Mouse (Mus musculus): ENCODE measurements around the gene Tuba1a.
A peak's percentile ranks its signal among the peaks of the same experiment; 100 is the strongest.
"Not testable (repeated sequence)": the region's sequence is repeated elsewhere in the genome, so short reads cannot be mapped to it uniquely, and the experiment has no call there.

Gene Tuba1a

GRCm38 (mm10) chr15:98956000-98956399 lies 2.5 kb upstream of the Tuba1a start:
- no peak for DNase-seq (ENCODE audit: extremely low spot score, low spot score)

GRCm38 (mm10) chr15:98955324-98955723 lies 1.8 kb upstream of the Tuba1a start:
- DNase-seq (ENCODE audit: extremely low spot score, low spot score): no peak

- DNase-seq (ENCODE audit: extremely low spot score, low spot score): peak; percentile 65
These were observed 1.1 kb upstream of the Tuba1a start for GRCm38 (mm10) chr15:98954425-98955253.

- no peak for DNase-seq (ENCODE audit: extremely low spot score, low spot score)
These were observed 627 bp downstream of the Tuba1a start for GRCm38 (mm10) chr15:98952751-98953400.

GRCm38 (mm10) chr15:98952063-98952455 lies 1.4 kb downstream of the Tuba1a start:
- peak; percentile 41 for DNase-seq (ENCODE audit: extremely low spot score, low spot score)

GRCm38 (mm10) chr15:98951122-98952062 lies 2.1 kb downstream of the Tuba1a start:
- not testable (repeated sequence) for DNase-seq (ENCODE audit: extremely low spot score, low spot score)

- DNase-seq (ENCODE audit: extremely low spot score, low spot score): no peak
These were observed 4.0 kb downstream of the Tuba1a start for GRCm38 (mm10) chr15:98949607-98949892.

- DNase-seq (ENCODE audit: extremely low spot score, low spot score): no peak
These were observed 4.5 kb downstream of the Tuba1a start for GRCm38 (mm10) chr15:98948857-98949606.

GRCm38 (mm10) chr15:98948382-98948781 lies 5.1 kb downstream of the Tuba1a start:
- no peak for DNase-seq (ENCODE audit: extremely low spot score, low spot score)

GRCm38 (mm10) chr15:98947884-98948283 lies 5.6 kb downstream of the Tuba1a start:
- no peak for DNase-seq (ENCODE audit: extremely low spot score, low spot score)

- DNase-seq (ENCODE audit: extremely low spot score, low spot score): no peak
These were observed 10.4 kb downstream of the Tuba1a start for GRCm38 (mm10) chr15:98943133-98943532.

GRCm38 (mm10) chr15:98942081-98942480 lies 11.4 kb downstream of the Tuba1a start:
- DNase-seq (ENCODE audit: extremely low spot score, low spot score): no peak

GRCm38 (mm10) chr15:98941539-98941938 lies 12.0 kb downstream of the Tuba1a start:
- no peak for DNase-seq (ENCODE audit: extremely low spot score, low spot score)

- no peak for DNase-seq (ENCODE audit: extremely low spot score, low spot score)
These were observed 12.7 kb downstream of the Tuba1a start for GRCm38 (mm10) chr15:98940816-98941215.

- peak; percentile 90 for DNase-seq (ENCODE audit: extremely low spot score, low spot score)
These were observed 19.2 kb downstream of the Tuba1a start, which contains the start of gene Tuba1b for GRCm38 (mm10) chr15:98934217-98934839. Tuba1b (minus strand) TSS chr15:98934565.

- DNase-seq (ENCODE audit: extremely low spot score, low spot score): peak; percentile 96
These were observed 19.7 kb downstream of the Tuba1a start for GRCm38 (mm10) chr15:98933833-98934216.

- DNase-seq (ENCODE audit: extremely low spot score, low spot score): not testable (repeated sequence)
These were observed 20.4 kb downstream of the Tuba1a start for GRCm38 (mm10) chr15:98933004-98933671.

GRCm38 (mm10) chr15:98930998-98931397 lies 22.5 kb downstream of the Tuba1a start:
- DNase-seq (ENCODE audit: extremely low spot score, low spot score): no peak

GRCm38 (mm10) chr15:98930017-98930734 lies 23.3 kb downstream of the Tuba1a start:
- DNase-seq (ENCODE audit: extremely low spot score, low spot score): peak; percentile 35

Data from neural tube, embryonic 10.5 days (tissue).